Mouse (Mus musculus): ENCODE data around the gene Nsl1.

Gene Nsl1

GRCm38 (mm10) chr1:191095019-191095418, 32.2 kb downstream of the Nsl1 start:
- DNase-seq = no peak

GRCm38 (mm10) chr1:191096871-191097681, 34.3 kb downstream of the Nsl1 start:
- peak; percentile 16 for DNase-seq

GRCm38 (mm10) chr1:191097802-191098747, 35.3 kb downstream of the Nsl1 start, which contains the start of gene Batf3:
TSS of gene Batf3 (plus strand) at chr1:191097847.
- peak; percentile 63 for DNase-seq

DNA sequence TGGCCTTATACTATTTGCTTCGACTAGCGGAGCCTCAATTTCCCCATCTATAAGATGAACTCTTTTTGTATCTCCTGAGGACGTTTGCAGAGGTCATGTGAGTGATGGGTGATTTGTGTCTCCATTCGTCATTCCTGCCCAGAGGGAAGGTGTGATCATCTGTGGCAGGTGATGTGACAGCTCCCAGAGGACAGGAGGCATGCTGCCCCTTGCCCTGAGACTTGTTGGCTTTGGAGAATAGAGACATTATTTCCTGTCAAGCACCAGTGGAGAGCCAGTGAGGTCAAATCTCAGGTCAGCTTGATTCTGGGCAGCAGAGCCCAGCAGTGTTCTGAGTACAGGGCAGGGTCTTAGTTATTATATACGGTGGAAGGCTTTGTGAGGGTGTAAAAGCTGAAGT, 36.3 kb downstream of the Nsl1 start:
- DNase-seq = no peak

DNA sequence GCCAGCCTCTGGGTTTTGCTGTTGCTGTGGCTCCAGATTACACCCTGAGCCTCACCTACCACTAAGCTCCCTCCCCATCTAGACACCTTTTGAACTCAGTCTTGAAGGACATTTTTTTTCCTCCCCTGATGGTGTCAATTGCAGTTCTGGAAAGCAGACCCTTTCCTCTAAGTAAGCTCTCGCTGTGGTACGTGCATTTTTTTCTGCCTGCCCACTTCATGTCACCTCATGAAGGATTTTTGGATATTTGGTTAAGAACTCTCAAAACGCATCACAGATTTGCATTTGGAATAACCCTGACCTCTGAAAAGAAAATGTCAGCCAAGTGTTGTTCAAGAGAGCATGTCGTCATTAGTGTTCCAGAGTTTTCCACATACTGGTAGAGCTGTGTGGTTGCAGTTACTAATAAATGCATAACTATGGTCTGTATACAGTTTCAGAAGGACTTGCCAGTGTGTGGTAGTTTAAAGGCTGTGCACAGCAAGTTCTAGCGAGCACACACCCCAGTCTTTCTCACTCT, 37.0 kb downstream of the Nsl1 start:
- DNase-seq = no peak

DNA sequence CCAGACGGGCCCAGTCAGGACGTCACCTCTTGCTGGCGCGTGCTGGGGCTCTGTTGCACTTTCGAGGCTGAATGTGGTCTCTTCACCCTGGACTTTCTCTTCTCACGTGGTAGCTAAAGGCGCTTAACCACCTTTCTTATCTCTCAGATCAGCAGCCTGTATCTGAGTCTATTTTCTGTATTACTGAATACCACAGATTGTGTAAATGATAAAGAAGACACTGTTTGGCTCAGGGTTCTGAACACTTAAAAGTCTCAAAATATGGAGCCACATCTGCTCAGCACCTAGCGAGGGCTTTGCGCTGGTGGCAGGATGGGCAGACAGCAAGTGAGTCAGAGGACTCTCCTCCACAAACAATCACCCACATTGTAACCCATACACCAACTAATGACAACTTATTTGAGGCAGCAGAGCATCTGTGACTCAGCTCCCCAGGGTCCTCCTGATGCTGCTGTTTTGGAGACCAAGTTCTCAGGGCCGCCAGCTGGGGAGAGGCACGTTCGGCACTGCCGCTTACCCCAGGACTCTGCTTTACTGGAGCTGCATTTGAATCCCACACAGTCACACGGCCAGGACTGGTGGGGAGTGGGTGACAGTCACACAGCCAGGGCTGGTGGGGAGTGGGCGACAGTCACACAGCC, 40.0 kb downstream of the Nsl1 start:
- DNase-seq = no peak

DNA sequence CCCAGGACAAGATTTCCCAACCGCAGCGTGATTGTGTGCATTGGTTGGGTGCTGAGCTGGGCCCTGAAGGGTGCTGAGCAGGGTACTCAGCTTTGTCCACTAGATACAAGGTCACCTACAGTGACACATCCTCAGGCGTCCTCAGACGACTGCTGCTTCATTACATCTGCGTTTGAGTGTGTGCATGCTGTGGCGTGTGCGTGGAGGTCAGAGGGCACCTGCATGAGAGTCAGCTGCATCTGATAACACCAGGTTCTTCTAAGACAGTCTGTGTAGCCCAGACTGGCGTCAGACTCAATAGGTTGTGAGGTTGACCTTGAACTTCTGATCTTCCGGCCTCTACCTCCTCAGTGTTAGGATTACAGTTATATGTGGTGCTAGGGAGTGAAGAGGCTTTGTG, 42.4 kb downstream of the Nsl1 start:
- DNase-seq = no peak

- DNase-seq = peak; percentile 18
These were observed 44.5 kb downstream of the Nsl1 start for GRCm38 (mm10) chr1:191107306-191107705.

DNA sequence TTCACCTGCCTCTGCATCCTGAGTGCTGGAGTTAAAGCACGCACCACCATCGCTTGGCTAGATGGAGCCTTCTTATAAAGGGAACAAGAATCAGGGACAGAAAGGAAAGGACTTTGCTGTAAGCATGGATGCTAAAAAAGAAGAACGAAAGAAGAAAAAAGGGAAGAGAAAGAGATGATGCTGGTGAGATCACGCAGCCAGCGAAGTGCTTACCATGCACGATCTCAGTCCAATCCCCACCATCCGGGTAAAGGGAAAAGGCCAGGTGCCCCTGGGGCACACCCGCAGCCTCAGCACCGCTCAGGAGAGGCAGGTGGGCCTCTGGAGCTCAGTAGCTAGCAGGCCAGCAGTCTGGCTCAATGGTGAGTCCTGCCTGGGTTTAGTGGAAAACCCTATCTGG, 47.1 kb downstream of the Nsl1 start:
- no peak for DNase-seq

- peak; percentile 30 for DNase-seq
These were observed 48.3 kb downstream of the Nsl1 start for GRCm38 (mm10) chr1:191111146-191111545.

DNA sequence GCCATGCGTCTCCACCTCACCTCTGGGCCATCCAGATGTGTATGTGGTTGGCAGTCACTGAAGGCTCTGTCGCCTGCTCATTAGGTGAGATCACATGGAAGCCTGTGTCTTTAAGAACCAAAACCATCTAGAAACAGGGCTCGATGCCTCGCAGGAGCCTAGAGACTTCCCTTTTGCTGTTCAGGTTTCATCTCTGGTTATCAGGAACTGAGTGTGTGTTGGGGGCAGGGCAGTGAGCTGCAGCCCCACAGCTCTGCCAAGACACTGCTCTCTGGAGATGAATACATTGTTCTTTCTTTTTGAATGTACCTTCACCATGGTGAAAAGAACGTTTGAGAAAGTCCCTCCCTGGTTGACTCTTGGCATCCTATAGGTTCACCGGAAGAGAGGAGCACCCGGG, 52.1 kb downstream of the Nsl1 start:
- no peak for DNase-seq

DNA sequence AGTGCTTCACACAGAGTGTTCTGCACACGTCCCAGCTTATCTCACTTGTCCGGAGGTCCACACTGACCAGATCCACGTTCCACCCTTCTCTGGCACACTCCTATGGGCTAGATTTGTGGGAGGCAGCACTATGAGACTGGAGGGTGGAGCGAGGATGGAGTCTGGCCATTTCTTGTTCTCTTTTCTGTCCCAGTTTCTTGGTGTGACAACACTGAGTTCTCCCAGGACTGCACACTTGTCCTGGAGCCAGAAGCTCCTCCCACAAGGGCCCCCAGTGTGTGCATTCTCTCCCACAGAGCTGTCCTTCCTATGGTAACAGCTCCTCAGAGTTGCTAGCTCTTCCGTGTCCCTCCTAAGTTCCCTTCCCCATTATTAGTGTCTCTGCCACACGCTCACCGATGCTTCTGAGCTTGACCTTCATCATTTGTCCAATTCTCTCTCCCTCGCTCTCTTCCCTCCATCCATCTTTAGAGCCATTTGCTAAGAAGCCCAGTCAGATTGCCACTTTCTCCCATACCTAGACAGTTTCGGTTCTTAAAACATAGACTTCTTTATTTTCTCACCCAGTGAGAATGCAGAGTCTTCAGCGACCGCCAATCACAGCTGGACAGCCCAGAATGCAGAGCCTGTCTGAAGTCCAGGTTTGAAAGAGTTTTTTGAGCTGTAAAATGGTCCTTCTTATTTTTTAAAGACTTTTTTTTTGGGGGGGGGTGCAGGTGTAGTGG, 52.9 kb downstream of the Nsl1 start:
- peak; percentile 16 for DNase-seq

- peak; percentile 48 for DNase-seq
These were observed 59.9 kb downstream of the Nsl1 start for GRCm38 (mm10) chr1:191122744-191123143.

DNA sequence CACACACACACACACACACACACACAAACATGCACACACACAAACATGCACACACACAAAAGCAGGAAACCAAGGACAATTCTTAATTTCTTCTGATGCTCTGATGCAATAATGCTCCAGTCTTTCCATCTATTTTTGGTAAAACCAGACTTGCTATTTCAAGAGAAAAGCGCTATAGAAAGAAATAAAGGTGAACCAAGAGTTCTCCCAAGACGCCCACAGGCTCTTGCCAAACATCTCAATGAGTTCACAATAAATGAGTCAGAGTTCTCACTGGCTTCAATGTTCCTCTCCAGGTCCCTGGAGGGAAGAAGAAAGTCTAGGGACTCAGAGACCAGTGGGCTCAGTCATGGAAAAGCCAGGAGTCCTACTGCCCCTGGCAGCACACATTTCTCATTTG, 60.9 kb downstream of the Nsl1 start:
- no peak for DNase-seq

DNA sequence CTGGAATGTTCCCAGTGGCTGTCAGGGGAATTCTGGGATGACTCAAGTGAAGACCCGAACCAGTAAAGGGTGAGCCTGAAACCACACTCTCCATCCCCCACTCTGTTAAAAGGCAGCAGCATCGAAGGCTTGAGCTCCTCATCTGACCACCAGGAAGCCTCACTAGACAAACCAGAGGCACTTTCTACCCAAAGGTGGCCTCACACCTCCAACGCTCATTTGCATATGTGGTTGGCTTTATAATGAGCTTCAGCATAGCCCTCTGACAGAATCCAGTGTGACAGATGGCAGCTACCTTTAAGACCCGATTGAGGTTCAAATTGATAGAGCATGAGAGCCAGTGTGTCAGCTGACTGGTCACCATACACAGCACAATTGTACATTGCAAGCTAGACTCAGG, 61.5 kb downstream of the Nsl1 start:
- DNase-seq = no peak

- DNase-seq = peak; percentile 75
These were observed 63.2 kb downstream of the Nsl1 start for GRCm38 (mm10) chr1:191125811-191126638.

- DNase-seq = no peak
These were observed 68.9 kb downstream of the Nsl1 start for GRCm38 (mm10) chr1:191131692-191132091.

DNA sequence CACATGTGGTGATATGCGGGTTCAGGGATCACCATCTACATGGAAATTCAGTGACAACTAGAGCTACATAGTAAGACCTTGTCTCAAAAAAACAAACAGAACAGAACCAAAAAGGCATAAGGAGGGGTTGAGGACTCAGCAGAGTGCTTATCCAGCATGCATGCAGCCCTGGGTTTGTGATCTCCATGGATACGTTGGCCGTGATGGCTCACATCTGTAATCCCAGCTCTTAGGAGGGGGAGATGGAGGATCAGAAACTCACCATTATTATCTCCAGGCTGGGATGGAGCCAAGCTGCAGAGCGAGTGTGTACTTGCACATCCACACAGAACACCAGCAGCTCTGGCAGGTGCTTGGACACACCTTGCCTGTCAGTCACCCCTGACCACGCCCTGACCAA, 69.4 kb downstream of the Nsl1 start:
- DNase-seq = no peak

DNA sequence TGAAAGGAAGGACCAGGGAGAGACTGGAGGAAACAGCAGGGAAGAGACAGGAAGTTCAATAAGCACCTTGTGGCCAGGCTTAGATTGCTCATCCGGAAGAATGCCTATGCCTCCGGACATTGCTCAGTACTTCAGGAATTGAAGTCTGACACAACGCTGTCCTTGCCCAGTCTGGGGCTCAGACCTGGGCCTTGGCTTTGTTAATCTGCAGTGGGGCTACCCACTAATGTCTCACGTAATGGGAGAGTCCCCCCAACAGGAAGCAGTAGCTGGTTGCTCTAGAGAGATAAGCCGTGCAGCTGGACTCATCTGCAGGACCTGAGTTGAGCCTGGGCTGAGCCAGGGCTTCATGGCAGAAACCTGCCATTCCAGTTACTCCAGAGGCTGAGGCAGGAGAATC, 70.1 kb downstream of the Nsl1 start:
- DNase-seq = no peak

GRCm38 (mm10) chr1:191135406-191135805, 72.6 kb downstream of the Nsl1 start:
- DNase-seq = no peak

Measured in lung, postnatal 10 days (tissue).